Mouse (Mus musculus): ENCODE measurements around the gene Gm10750.
"Not testable (repeated sequence)": the region's sequence is repeated elsewhere in the genome, so short reads cannot be mapped to it uniquely, and the experiment has no call there.

The Gm10750 gene

DNA sequence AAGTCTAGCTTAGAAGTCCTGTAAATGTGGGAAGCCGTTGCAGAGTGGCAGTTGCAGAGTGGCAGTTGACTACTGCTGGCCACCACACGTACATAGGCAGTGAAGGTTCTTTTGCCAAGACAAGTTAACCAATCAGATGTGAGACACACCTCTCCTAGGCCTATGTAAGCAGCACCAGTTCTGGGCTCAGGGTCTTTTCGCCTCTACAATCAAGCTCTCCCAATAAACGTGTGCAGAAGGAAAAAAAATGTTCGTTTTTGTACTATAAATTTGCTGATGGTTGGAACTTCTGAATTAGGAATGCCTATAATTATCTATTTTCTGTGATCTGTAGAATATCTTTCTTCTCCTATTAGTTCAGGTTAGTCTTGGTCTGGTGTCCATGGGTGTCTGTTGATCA lies at the start of gene Gm10750:
Gm10750 (minus strand) TSS at position 101 of the 400 bp plus-strand sequence.
- ATAC-seq (ENCODE audit: low TSS enrichment) = not testable (repeated sequence)

GRCm38 (mm10) chr2:149004826-149005225 lies 12.2 kb downstream of the Gm10750 start:
- no peak for ATAC-seq (ENCODE audit: low TSS enrichment)

DNA sequence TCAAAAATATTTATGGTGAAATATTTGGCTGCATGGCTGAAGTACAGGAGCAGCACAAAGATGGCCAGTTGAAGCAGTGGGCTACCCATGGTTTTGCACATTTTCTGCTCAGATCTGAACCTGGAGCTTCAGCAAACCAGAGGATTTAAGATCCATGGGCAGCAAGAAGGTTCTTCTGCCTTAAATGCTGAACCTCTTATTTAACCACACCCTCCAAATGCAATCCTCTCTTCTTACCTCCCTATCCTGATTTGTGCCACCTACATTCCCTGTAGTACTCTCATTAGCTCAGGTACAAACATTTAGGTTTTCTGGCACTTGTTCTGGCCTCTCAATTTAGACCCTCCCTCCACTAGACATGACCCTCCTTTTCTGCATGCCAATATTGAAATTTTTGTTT lies 13.9 kb downstream of the Gm10750 start, which contains the start of gene Gm1330:
Gm1330 (minus strand) TSS at position 101 of the 400 bp plus-strand sequence.
- no peak for ATAC-seq (ENCODE audit: low TSS enrichment)

DNA sequence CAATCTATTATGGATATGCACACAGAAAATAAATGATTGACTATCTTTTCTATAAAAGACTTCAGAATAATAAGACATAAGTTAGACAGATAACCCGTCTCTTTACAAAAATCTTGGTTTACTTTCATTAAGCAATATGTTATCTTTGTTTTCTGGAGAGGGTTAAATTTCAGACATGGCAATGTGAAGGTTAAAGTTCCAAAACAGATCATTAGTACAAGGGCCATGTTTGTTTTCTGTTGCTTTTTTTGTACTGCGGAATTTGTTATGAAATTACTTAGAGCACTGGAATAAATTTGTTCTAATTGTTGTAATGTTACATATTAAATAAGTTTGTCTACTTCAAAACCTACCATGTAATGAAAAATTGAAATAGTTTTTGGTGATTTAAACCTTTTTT lies 21.9 kb downstream of the Gm10750 start:
- no peak for ATAC-seq (ENCODE audit: low TSS enrichment)

Measured in frontal cortex, adult (tissue).